Mouse (Mus musculus): Measurements from ENCODE around the gene Rnf215.

- TF ChIP-seq MAX (IDR thresholded peaks at IDR 0.05) (no peak), FOSL1 (IDR thresholded peaks at IDR 0.05; ENCODE audit: insufficient read depth, low read length, poor library complexity, severe bottlenecking) (no peak), MYOD1 (IDR thresholded peaks at IDR 0.05; ENCODE audit: control insufficient read depth, insufficient read length, low read depth) (no peak), CTCF (IDR thresholded peaks at IDR 0.05; ENCODE audit: control insufficient read depth, insufficient read depth, insufficient read length) (no peak), MYOG (IDR thresholded peaks at IDR 0.05; ENCODE audit: control insufficient read depth, extremely low read depth, insufficient read length) (no peak)
Measured at GRCm38 (mm10) chr11:4122226-4122625, 12.8 kb upstream of the Rnf215 start.

Data from C2C12 (cell line).